Mouse (Mus musculus) olfactory bulb, adult 2 months (tissue): Measurements from ENCODE around the gene Grm1. TPM values are rescaled to one million over a fixed set of nuclear protein-coding genes. Genes with fewer than 3 reads are reported as not detected.

Experiments
- H3K27ac ChIP-seq: fragments of 200-500 bp; 2 replicates; pipeline ENCODE4 v1.5.1; 2012; ENCODE audit warnings: low read depth, low read length; ENCODE audit not compliant: insufficient read depth
- H3K4me1 ChIP-seq: fragments of 200-500 bp; 2 replicates; pipeline ENCODE4 v1.6.1; 2012; ENCODE audit warnings: low read length; ENCODE audit not compliant: control insufficient read depth, insufficient read depth
- H3K4me3 ChIP-seq: fragments of 200-500 bp; 2 replicates; pipeline ENCODE4 v1.5.1; 2012; ENCODE audit warnings: mild to moderate bottlenecking, low read depth, low read length, moderate library complexity; ENCODE audit not compliant: insufficient read depth
- CTCF ChIP-seq: fragments of 200-500 bp; IDR thresholded peaks from 2 replicates; pipeline ENCODE4 v1.5.1; 2012; ENCODE audit warnings: low read depth, mild to moderate bottlenecking, low read length, moderate library complexity; ENCODE audit not compliant: insufficient read depth
- POLR2A ChIP-seq: fragments of 200-500 bp; IDR thresholded peaks from 2 replicates; pipeline ENCODE4 v1.6.1; 2012; ENCODE audit warnings: mild to moderate bottlenecking, low read depth, low read length, moderate library complexity; ENCODE audit not compliant: insufficient read depth
- WGBS: fragments of 180-500 bp; shearing (Covaris S2); methylation state at CpG from one replicate; pipeline ENCODE4 v1.1.7; 2018; 5-methylcytosine and 5-hydroxymethylcytosine counted together
- polyA plus RNA-seq: library from polyadenylated mRNA; stranded (reverse); fragments of >200 nt; gene quantifications from 2 replicates; pipeline ENCODE4 v1.2.4, GENCODE M21; 2012; ENCODE audit warnings: low replicate concordance; ENCODE audit not compliant: missing spikeins, insufficient read depth, insufficient read length

Grm1 gene
- polyA plus RNA-seq, 1 experiment = not detected

DNA sequence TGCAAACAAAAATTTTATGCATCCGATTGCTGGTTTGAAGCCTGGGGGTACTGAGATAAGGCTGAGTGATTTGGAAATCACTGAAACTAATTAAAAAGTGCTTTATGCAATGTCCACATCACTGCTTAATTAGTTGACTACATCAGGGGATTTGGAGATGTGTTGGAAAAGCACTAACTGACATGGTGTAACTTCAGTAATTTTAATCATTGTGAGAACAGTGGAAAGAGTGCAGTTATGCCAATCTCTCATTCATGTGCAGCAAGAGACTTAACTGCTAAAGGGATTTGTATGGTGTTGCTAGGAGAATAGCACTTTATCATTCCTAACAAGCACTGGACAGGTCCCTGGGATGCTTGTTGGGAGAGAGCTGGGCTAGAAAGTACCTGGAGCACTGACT is 307.3 kb downstream of the Grm1 start:
- no peak overlapping the region for H3K27ac ChIP-seq
- H3K4me1 ChIP-seq = no peaks in the 10 kb centered on the region
- TF ChIP-seq POLR2A (no peak), CTCF (no peak)
- 89% methylated on average over 1 of the region's 1 CpGs for WGBS
- no peak overlapping the region for H3K4me3 ChIP-seq

DNA sequence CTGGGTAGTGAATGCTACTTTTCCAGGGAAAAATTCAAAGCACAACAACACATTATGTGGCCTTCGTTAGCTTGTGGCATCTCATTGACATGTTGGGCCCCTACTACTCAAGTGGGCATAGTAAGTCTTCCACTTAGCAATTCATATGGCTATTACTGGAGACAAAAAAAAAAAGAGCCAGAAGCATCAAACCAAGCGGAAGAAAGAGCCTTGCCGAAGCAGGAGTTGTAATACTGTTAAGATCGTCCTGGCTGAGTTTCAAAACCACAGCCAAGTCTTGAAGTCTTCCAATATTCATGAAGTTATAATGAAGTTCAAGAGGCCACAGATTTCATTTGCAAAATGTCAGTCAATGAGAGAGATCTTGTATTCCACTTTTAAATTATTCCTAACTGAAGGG is 319.1 kb downstream of the Grm1 start:
- Histone ChIP-seq H3K27ac (no peak overlapping the region), H3K4me1 (no peaks in the 10 kb centered on the region), H3K4me3 (no peak overlapping the region)
- TF ChIP-seq POLR2A = no peak
- TF ChIP-seq CTCF = no peak
- 50% methylated on average over 4 of the region's 4 CpGs for WGBS

DNA sequence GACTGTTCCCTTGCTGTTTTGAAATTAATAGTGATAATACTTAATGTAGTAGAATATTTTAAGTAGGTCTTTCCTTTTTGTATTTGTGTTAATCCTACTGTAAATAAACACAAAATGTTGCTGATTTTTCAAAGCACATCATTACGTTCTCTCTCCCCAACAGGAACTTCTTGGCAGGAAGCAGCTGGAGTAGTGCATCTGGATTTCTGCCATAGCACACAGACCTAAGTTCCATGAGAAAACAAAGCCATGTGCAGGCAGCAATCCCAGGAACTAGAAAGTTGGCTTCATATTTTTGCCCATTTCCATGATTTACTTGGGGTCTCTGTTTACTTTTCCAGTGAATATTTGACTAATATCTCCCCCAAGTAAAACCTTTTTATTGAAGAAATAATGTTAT is 320.9 kb downstream of the Grm1 start:
- WGBS = 53% methylated on average over 1 of the region's 1 CpGs

DNA sequence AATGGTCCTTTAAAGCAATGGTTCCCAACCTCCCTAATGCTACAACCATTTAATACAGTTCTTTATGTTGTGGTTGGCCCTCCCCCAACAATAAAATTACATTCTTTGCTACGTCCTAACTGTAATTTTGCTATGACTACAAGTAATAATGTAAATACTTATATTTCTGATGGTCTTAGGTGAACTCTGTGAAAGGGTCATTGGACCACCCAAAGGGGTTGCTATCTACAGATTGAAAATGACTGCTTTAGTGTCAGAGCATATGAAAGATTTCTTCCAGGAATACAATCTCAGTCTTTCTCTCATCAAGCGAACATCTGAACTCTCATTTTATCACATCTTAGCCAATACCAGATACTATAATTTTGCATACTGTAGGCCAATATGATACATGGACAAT is 321.4 kb downstream of the Grm1 start:
- WGBS = 86% methylated on average over 2 of the region's 2 CpGs
- no peak overlapping the region for H3K27ac ChIP-seq
- H3K4me1 ChIP-seq = no peaks in the 10 kb centered on the region

More for the DNA sequence above, 320.9 kb downstream of the Grm1 start:
- no peak overlapping the region for H3K4me3 ChIP-seq
- TF ChIP-seq POLR2A = no peak
- TF ChIP-seq CTCF = no peak
- H3K27ac ChIP-seq = no peak overlapping the region
- no peaks in the 10 kb centered on the region for H3K4me1 ChIP-seq

DNA sequence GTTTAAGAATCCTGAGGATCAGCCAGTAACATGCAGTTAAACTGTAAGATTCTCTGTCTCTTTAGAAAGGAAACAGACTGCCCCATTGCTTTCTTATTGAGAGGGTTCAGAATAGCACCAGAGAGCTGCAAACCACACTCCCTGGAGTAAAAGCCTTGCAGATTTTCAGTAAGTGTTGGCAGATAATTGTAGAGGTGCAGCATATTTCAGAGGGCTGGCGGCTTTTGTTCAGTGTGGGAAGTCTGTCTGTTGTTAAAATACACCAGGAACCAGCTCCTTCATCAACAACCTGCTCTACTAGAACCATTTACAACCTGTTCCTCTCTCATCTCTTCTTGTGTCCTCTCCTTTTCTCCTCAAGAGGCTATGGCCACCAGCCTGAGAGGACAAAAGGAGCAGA is 331.1 kb downstream of the Grm1 start:
- 62% methylated on average over 1 of the region's 1 CpGs for WGBS

More for the DNA sequence above, 321.4 kb downstream of the Grm1 start:
- TF ChIP-seq POLR2A (no peak), CTCF (no peak)
- no peak overlapping the region for H3K4me3 ChIP-seq

DNA sequence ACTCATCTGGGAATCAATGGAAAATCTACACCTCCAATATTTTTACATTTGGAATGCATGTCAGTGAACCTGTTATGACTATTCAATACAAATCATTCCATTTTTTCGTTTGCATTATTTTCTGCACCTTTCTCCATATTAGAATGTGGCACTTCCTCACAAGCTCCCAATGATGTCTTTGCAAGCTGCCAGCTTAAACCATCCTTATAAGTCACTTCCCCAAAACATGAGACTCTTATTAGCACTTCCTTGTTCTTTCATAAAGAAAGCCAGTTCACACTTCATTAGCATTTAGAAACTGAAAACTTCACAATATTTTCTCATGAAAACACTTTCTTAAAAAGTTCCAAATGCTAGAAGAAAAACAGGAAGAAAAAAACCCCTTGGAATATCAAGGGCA is 338.1 kb downstream of the Grm1 start:
- no peak overlapping the region for H3K4me3 ChIP-seq
- H3K4me1 ChIP-seq = no peaks in the 10 kb centered on the region
- WGBS = 56% methylated on average over 1 of the region's 1 CpGs
- TF ChIP-seq CTCF = no peak
- TF ChIP-seq POLR2A = no peak
- H3K27ac ChIP-seq = no peak overlapping the region

More for the DNA sequence above, 331.1 kb downstream of the Grm1 start:
- Histone ChIP-seq H3K4me1 (0 out of 2 replicates have a peak, but pooled peaks cover 2% of the 10 kb centered on the region), H3K27ac (no peak overlapping the region), H3K4me3 (no peak overlapping the region)
- TF ChIP-seq POLR2A (no peak), CTCF (no peak)

DNA sequence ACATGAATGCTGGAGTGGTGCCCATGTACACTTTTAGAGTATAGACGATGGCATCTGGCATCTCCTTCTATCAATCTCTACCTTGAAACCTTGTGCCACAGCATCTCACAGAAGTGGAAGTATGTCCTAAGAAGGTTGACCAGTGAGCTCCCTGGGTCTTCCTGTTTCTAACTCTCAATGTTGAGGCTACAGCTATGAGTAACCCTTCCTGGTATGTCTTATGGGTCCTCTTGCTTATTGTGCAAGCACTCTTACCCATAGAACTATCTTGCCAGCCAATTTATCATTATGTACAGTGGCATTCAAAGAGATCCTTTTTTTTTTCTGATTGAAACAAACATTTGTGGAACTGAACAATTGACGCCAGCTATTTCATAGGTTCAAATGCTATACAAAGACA is 340.0 kb downstream of the Grm1 start:
- WGBS = 99% methylated on average over 2 of the region's 2 CpGs
- TF ChIP-seq CTCF = no peak
- TF ChIP-seq POLR2A = no peak
- no peaks in the 10 kb centered on the region for H3K4me1 ChIP-seq
- H3K27ac ChIP-seq = no peak overlapping the region
- H3K4me3 ChIP-seq = no peak overlapping the region

DNA sequence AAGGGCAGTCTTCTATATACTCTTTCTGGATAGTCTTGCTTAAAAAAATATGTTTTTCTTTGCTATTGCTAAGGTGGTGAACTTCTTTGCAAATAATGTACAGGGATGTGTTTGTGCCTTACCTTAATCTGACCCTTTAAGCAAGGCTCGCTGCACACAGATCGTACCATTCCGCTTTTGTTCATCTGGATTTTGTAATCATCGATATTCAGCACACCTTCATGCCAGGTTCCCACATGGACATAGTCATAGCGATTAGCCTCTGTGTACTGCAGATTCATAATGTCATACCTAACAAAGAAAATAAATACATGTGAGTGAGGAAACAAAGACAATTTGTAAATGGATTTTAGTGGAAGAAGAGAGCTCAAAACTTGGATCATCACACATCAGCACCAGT is 340.8 kb downstream of the Grm1 start:
- TF ChIP-seq CTCF (no peak), POLR2A (no peak)
- Histone ChIP-seq H3K4me3 (no peak overlapping the region), H3K4me1 (no peaks in the 10 kb centered on the region), H3K27ac (no peak overlapping the region)
- 96% methylated on average over 5 of the region's 5 CpGs for whole genome bisulfite sequencing

DNA sequence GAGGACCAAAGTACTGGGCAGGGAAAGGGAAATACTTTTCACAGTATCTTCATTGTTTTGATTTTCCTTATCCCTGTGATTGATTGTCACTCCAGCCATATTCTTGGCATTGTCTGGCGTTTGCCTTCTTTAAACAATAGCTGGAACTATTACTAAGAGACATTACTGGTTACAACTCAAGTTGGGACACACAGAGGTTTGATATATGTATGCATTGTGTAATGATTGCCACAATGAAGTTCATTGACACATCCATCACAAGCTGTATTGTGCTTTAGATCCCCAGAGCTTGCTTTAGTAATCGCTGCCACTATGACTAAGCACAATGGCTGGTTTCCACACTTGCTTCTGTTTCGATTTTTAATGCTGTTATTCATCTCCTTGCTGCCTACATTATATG is 341.4 kb downstream of the Grm1 start:
- H3K4me3 ChIP-seq = no peak overlapping the region
- H3K27ac ChIP-seq = no peak overlapping the region
- 57% methylated on average over 3 of the region's 3 CpGs for WGBS
- TF ChIP-seq POLR2A = no peak
- no peak for TF ChIP-seq CTCF
- H3K4me1 ChIP-seq = no peaks in the 10 kb centered on the region

DNA sequence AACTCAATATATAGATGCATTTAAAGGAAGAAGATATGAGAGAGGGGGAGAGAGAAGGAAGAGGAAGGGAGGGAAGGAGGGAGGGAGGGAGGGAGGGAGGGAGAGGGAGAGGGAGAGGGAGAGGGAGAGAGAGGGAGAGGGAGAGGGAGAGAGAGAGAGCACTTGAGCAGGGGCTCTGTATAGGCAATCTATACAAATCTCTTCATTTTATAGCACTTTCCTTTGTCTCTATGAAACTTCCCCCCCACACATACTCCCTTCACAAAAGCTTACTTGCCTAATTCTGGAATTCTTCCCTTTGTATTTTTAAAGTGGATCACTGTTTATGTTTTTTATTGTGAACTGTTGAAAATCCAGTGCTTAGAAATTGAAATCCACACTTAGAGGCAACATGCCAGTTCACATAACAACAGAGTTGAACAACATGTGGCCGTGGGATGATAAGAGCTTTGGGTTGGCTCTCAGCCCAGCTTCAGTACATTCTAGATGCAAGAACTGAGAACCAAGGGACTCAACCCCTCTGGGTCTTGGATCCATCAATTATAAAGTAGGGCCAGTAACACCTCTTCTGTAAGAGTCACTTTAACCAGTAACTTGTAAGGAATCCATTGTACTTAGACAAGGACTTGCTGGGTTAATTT is 345.0 kb downstream of the Grm1 start:
- no peak overlapping the region for H3K27ac ChIP-seq
- WGBS = 14% methylated on average over 1 of the region's 1 CpGs
- H3K4me3 ChIP-seq = no peak overlapping the region

More for the DNA sequence above, 345.0 kb downstream of the Grm1 start:
- H3K4me1 ChIP-seq = no peaks in the 10 kb centered on the region
- TF ChIP-seq CTCF (no peak), POLR2A (no peak)
